Mouse (Mus musculus) lung, adult 2 months (tissue): ENCODE results near the gene Gm17364.

Experiments
- CTCF ChIP-seq: fragments of 200-500 bp; IDR thresholded peaks from 2 replicates; pipeline ENCODE4 v1.5.1; 2011; ENCODE audit warnings: mild to moderate bottlenecking, low read length, control low read depth; ENCODE audit not compliant: insufficient read depth
- POLR2A ChIP-seq: fragments of 200-500 bp; IDR thresholded peaks from 2 replicates; pipeline ENCODE4 v1.6.1; 2011; ENCODE audit warnings: low read depth, mild to moderate bottlenecking, control low read depth, low read length, borderline replicate concordance; ENCODE audit errors: extremely low read depth

DNA sequence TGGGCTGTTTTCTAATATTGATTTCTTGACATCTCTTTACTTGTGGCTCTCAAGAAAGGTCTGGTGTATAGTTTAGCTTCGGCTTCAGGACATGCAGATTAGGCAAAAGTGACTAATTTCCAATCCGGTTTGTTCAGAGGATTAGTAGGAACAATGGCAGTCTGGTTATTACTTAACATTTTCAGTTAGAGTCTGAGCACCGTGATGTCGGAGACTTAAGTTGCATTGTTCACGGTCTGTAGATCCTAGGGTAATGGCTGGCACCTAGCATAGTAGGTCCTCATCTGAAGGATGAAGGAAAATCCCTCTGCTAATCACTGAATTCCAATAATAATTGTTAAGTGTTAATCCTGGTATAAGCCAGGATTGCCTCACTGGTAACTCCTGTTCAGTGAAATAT lies 17.7 kb downstream of the Gm17364 start:
- no peak for TF ChIP-seq POLR2A
- no peak for TF ChIP-seq CTCF
